Mouse (Mus musculus) cerebellum, postnatal 4 days (tissue): ENCODE measurements around the gene Surf6.

ENCODE experiments used
- DNase-seq, 2 experiments: peaks; one replicate each; pipeline ENCODE4 v3.0.0; 2022; ENCODE audit warnings: low spot score in 2 of 2, mixed read lengths in 1 of 2

The Surf6 gene

GRCm38 (mm10) chr2:26902467-26903220, at the start of gene Surf6:
Gene Surf6, minus strand, starts transcription at chr2:26902879.
- DNase-seq: peak; percentile 79 to 87

GRCm38 (mm10) chr2:26952193-26952592, 49.5 kb upstream of the Surf6 start:
- DNase-seq: no peak

- no peak for DNase-seq
Observed at GRCm38 (mm10) chr2:26951346-26951905, 48.7 kb upstream of the Surf6 start.

- DNase-seq: no peak
Observed at GRCm38 (mm10) chr2:26950411-26950810, 47.7 kb upstream of the Surf6 start.

GRCm38 (mm10) chr2:26943253-26943652, 40.6 kb upstream of the Surf6 start:
- DNase-seq: no peak

- no peak for DNase-seq
Observed at GRCm38 (mm10) chr2:26941539-26941938, 38.9 kb upstream of the Surf6 start.

- no peak for DNase-seq
Observed at GRCm38 (mm10) chr2:26936425-26936824, 33.7 kb upstream of the Surf6 start.

GRCm38 (mm10) chr2:26935286-26935685, 32.6 kb upstream of the Surf6 start:
- DNase-seq: no peak

- DNase-seq: peak; percentile 75 to 90
Observed at GRCm38 (mm10) chr2:26933304-26934055, 30.8 kb upstream of the Surf6 start, which contains the start of the genes Surf4 and Stkld1. Gene Surf4, minus strand, starts transcription at chr2:26933928. Gene Stkld1, plus strand, starts transcription at chr2:26934047.

- DNase-seq: peak in 1 of 2 experiments; percentile 41
Observed at GRCm38 (mm10) chr2:26932473-26933303, 30.0 kb upstream of the Surf6 start.

GRCm38 (mm10) chr2:26930390-26930789, 27.7 kb upstream of the Surf6 start:
- DNase-seq: peak in 1 of 2 experiments; percentile 63

GRCm38 (mm10) chr2:26927745-26928476, 25.2 kb upstream of the Surf6 start:
- DNase-seq: no peak

- DNase-seq: no peak
Observed at GRCm38 (mm10) chr2:26921784-26922183, 19.1 kb upstream of the Surf6 start.

GRCm38 (mm10) chr2:26920190-26920855, 17.6 kb upstream of the Surf6 start:
- no peak for DNase-seq

GRCm38 (mm10) chr2:26919684-26920083, 17.0 kb upstream of the Surf6 start:
- DNase-seq: no peak

- DNase-seq: no peak
Observed at GRCm38 (mm10) chr2:26916738-26917137, 14.1 kb upstream of the Surf6 start.

GRCm38 (mm10) chr2:26915927-26916728, 13.4 kb upstream of the Surf6 start, which contains the start of the genes Surf2 and Surf1:
Gene Surf2, plus strand, starts transcription at chr2:26916367.
Gene Surf1, minus strand, starts transcription at chr2:26916530.
- DNase-seq: peak; percentile 64 to 74

GRCm38 (mm10) chr2:26914148-26914941, 11.7 kb upstream of the Surf6 start:
- DNase-seq: no peak
